Mouse (Mus musculus): ENCODE measurements around the gene Ttyh2. TPM values are rescaled to one million over a fixed set of nuclear protein-coding genes. Genes with fewer than 3 reads are reported as not detected.
"Not testable (repeated sequence)": the region's sequence is repeated elsewhere in the genome, so short reads cannot be mapped to it uniquely, and the experiment has no call there.

Gene Ttyh2
- polyA plus RNA-seq, 1 experiment from 2014 or later: 15.5 TPM

GRCm38 (mm10) chr11:114673719-114674050, 1.5 kb upstream of the Ttyh2 start:
- H3K4me3 ChIP-seq (replicated peaks): no peak overlapping the region
- no peaks in the 10 kb centered on the region for H3K9me3 ChIP-seq
- no peak for ATAC-seq (ENCODE audit: insufficient read depth, low FRiP score, low read depth)
- no peaks in the 10 kb centered on the region for H3K27me3 ChIP-seq (replicated peaks)
- no peak overlapping the region for H3K27ac ChIP-seq
- 73% methylated on average over 2 of the region's 2 CpGs for WGBS
- H3K4me1 ChIP-seq: peaks cover 28% of the 10 kb centered on the region
- H3K4me2 ChIP-seq: no peak overlapping the region
- H3K36me3 ChIP-seq: peaks cover 38% of the 10 kb centered on the region
- no peak overlapping the region for H3K9ac ChIP-seq

GRCm38 (mm10) chr11:114674180-114674579, 1.1 kb upstream of the Ttyh2 start:
- Histone ChIP-seq H3K9ac (no peak overlapping the region), H3K4me1 (peaks cover 30% of the 10 kb centered on the region), H3K27me3 (replicated peaks) (no peaks in the 10 kb centered on the region), H3K27ac (no peak overlapping the region), H3K4me2 (no peak overlapping the region), H3K9me3 (no peaks in the 10 kb centered on the region), H3K36me3 (peaks cover 38% of the 10 kb centered on the region), H3K4me3 (replicated peaks) (no peak overlapping the region)
- 55% methylated on average over 8 of the region's 8 CpGs for WGBS
- ATAC-seq (ENCODE audit: insufficient read depth, low FRiP score, low read depth): no peak

GRCm38 (mm10) chr11:114674796-114675195, 435 bp upstream of the Ttyh2 start:
- H3K9ac ChIP-seq; H3K27me3 ChIP-seq (replicated peaks); ATAC-seq (ENCODE audit: insufficient read depth, low FRiP score, low read depth); H3K9me3 ChIP-seq; H3K27ac ChIP-seq: not testable (repeated sequence)
- peaks cover 31% of the 10 kb centered on the region for H3K4me1 ChIP-seq
- H3K4me3 ChIP-seq (replicated peaks): peak overlapping the region; percentile 59
- peaks cover 38% of the 10 kb centered on the region for H3K36me3 ChIP-seq
- 94% methylated on average over 2 of the region's 3 CpGs for WGBS
- peak overlapping the region; percentile 86 for H3K4me2 ChIP-seq

GRCm38 (mm10) chr11:114675826-114676401, 683 bp downstream of the Ttyh2 start:
- H3K27me3 ChIP-seq (replicated peaks): no peaks in the 10 kb centered on the region
- peak overlapping the region; percentile 86 for H3K4me2 ChIP-seq
- peaks cover 31% of the 10 kb centered on the region for H3K36me3 ChIP-seq
- WGBS: 3% methylated on average over 27 of the region's 27 CpGs
- peaks cover 27% of the 10 kb centered on the region for H3K4me1 ChIP-seq
- peak overlapping the region; percentile 6; the same call in 1 of the 2 replicates for H3K27ac ChIP-seq
- no peak for ATAC-seq (ENCODE audit: insufficient read depth, low FRiP score, low read depth)
- H3K9ac ChIP-seq: peak overlapping the region; percentile 55; the same call in 1 of the 2 replicates
- H3K9me3 ChIP-seq: no peaks in the 10 kb centered on the region
- H3K4me3 ChIP-seq (replicated peaks): peak overlapping the region; percentile 59

GRCm38 (mm10) chr11:114676431-114676830, 1.2 kb downstream of the Ttyh2 start:
- no peak for ATAC-seq (ENCODE audit: insufficient read depth, low FRiP score, low read depth)
- Histone ChIP-seq H3K27ac (no peak overlapping the region), H3K4me1 (peaks cover 24% of the 10 kb centered on the region), H3K36me3 (peaks cover 25% of the 10 kb centered on the region), H3K27me3 (replicated peaks) (no peaks in the 10 kb centered on the region), H3K4me3 (replicated peaks) (peak overlapping the region; percentile 59), H3K9ac (peak overlapping the region; percentile 55; the same call in 1 of the 2 replicates), H3K9me3 (no peaks in the 10 kb centered on the region), H3K4me2 (peak overlapping the region; percentile 86)
- 15% methylated on average over 14 of the region's 14 CpGs for WGBS

- no peak for ATAC-seq (ENCODE audit: insufficient read depth, low FRiP score, low read depth)
- H3K4me2 ChIP-seq: peak overlapping the region; percentile 86
- no peak overlapping the region for H3K9ac ChIP-seq
- H3K9me3 ChIP-seq: no peaks in the 10 kb centered on the region
- WGBS: 49% methylated on average over 9 of the region's 9 CpGs
- peak overlapping the region; percentile 59 for H3K4me3 ChIP-seq (replicated peaks)
- no peaks in the 10 kb centered on the region for H3K27me3 ChIP-seq (replicated peaks)
- no peak overlapping the region for H3K27ac ChIP-seq
- H3K36me3 ChIP-seq: peaks cover 21% of the 10 kb centered on the region
- H3K4me1 ChIP-seq: peaks cover 24% of the 10 kb centered on the region
These were observed 1.8 kb downstream of the Ttyh2 start for GRCm38 (mm10) chr11:114676896-114677530.

- 52% methylated on average over 8 of the region's 8 CpGs for WGBS
- no peak overlapping the region for H3K4me3 ChIP-seq (replicated peaks)
- peaks cover 24% of the 10 kb centered on the region for H3K4me1 ChIP-seq
- no peak for ATAC-seq (ENCODE audit: insufficient read depth, low FRiP score, low read depth)
- H3K27me3 ChIP-seq (replicated peaks): no peaks in the 10 kb centered on the region
- H3K9me3 ChIP-seq: no peaks in the 10 kb centered on the region
- H3K27ac ChIP-seq: peak overlapping the region; percentile 28; the same call in 1 of the 2 replicates
- H3K36me3 ChIP-seq: no peaks in the 10 kb centered on the region
- no peak overlapping the region for H3K9ac ChIP-seq
- H3K4me2 ChIP-seq: no peak overlapping the region
These were observed 4.4 kb downstream of the Ttyh2 start for GRCm38 (mm10) chr11:114679582-114679981.

GRCm38 (mm10) chr11:114680291-114680690, 5.1 kb downstream of the Ttyh2 start:
- H3K4me3 ChIP-seq (replicated peaks): no peak overlapping the region
- H3K27me3 ChIP-seq (replicated peaks): no peaks in the 10 kb centered on the region
- no peak overlapping the region for H3K4me2 ChIP-seq
- no peak overlapping the region for H3K9ac ChIP-seq
- H3K36me3 ChIP-seq: no peaks in the 10 kb centered on the region
- no peaks in the 10 kb centered on the region for H3K9me3 ChIP-seq
- no peak overlapping the region for H3K27ac ChIP-seq
- no peak for ATAC-seq (ENCODE audit: insufficient read depth, low FRiP score, low read depth)
- WGBS: 52% methylated on average over 10 of the region's 10 CpGs
- H3K4me1 ChIP-seq: peaks cover 30% of the 10 kb centered on the region

- no peak for ATAC-seq (ENCODE audit: insufficient read depth, low FRiP score, low read depth)
- Histone ChIP-seq H3K4me1 (peaks cover 28% of the 10 kb centered on the region), H3K9ac (no peak overlapping the region), H3K9me3 (no peaks in the 10 kb centered on the region), H3K27ac (no peak overlapping the region), H3K4me2 (no peak overlapping the region), H3K4me3 (replicated peaks) (no peak overlapping the region), H3K27me3 (replicated peaks) (no peaks in the 10 kb centered on the region), H3K36me3 (no peaks in the 10 kb centered on the region)
- WGBS: 42% methylated on average over 5 of the region's 5 CpGs
These were observed 5.8 kb downstream of the Ttyh2 start for GRCm38 (mm10) chr11:114681054-114681453.

- Histone ChIP-seq H3K9me3 (no peaks in the 10 kb centered on the region), H3K4me1 (peaks cover 19% of the 10 kb centered on the region), H3K27ac (no peak overlapping the region), H3K27me3 (replicated peaks) (no peaks in the 10 kb centered on the region), H3K4me2 (no peak overlapping the region), H3K9ac (no peak overlapping the region), H3K4me3 (replicated peaks) (no peak overlapping the region), H3K36me3 (no peaks in the 10 kb centered on the region)
- 89% methylated on average over 13 of the region's 13 CpGs for WGBS
- no peak for ATAC-seq (ENCODE audit: insufficient read depth, low FRiP score, low read depth)
These were observed 7.2 kb downstream of the Ttyh2 start for GRCm38 (mm10) chr11:114682321-114682900.

- no peaks in the 10 kb centered on the region for H3K36me3 ChIP-seq
- no peak overlapping the region for H3K4me2 ChIP-seq
- H3K9me3 ChIP-seq: no peaks in the 10 kb centered on the region
- ATAC-seq (ENCODE audit: insufficient read depth, low FRiP score, low read depth): no peak
- H3K4me1 ChIP-seq: peaks cover 19% of the 10 kb centered on the region
- H3K4me3 ChIP-seq (replicated peaks): no peak overlapping the region
- WGBS: 88% methylated on average over 10 of the region's 10 CpGs
- no peaks in the 10 kb centered on the region for H3K27me3 ChIP-seq (replicated peaks)
- H3K9ac ChIP-seq: no peak overlapping the region
- no peak overlapping the region for H3K27ac ChIP-seq
These were observed 7.9 kb downstream of the Ttyh2 start for GRCm38 (mm10) chr11:114683029-114683721.
